Mouse (Mus musculus): ENCODE data around the gene Hpdl. TPM values are rescaled to one million over a fixed set of nuclear protein-coding genes. Genes with fewer than 3 reads are reported as not detected.

Hpdl gene
- polyA plus RNA-seq, 1 experiment from 2014 or later = 0.84 TPM

DNA sequence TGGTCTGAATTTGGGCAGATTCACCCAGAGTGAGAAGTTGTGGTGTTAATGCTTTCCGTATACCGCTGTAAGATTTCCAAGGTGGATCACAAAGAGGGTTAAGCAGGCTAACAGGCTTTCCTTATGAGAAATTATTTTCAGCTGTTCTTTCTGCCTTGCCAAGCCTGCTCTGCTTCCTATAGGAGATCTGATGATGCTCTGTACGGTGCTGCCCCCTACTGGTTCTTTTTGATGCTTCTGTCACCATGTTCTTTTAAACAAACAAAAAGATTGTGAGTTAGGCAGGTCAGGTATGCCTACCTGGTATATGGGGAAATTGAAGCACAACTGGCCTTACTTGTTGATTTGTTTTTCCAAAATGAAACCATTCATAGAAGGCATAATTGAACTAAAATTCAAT, 32.6 kb downstream of the Hpdl start:
- 9% methylated on average over 3 of the region's 3 CpGs for WGBS (ENCODE audit: insufficient replicate concordance)
- Histone ChIP-seq H3K4me2 (no peak overlapping the region), H3K4me3 (ENCODE audit: low read depth, low read length) (no peak overlapping the region), H3K27me3 (ENCODE audit: control insufficient read depth, insufficient read depth, low read length) (no peaks in the 10 kb centered on the region), H3K9ac (ENCODE audit: low read depth, low read length) (no peak overlapping the region), H3K4me1 (ENCODE audit: control insufficient read depth, insufficient read depth, low read length) (no peaks in the 10 kb centered on the region), H3K27ac (ENCODE audit: low read depth, low read length) (no peak overlapping the region), H3K9me3 (replicated peaks; ENCODE audit: control insufficient read depth, low read length) (no peaks in the 10 kb centered on the region), H3K36me3 (ENCODE audit: control insufficient read depth, insufficient read depth, low read length) (no peaks in the 10 kb centered on the region)
- no peak for ATAC-seq (replicated peaks; ENCODE audit: insufficient number of reproducible peaks, low FRiP score, low TSS enrichment)

- no peak overlapping the region for H3K4me2 ChIP-seq
- 45% methylated on average over 7 of the region's 7 CpGs for WGBS (ENCODE audit: insufficient replicate concordance)
These were observed 33.3 kb downstream of the Hpdl start for GRCm38 (mm10) chr4:116787985-116788760.

DNA sequence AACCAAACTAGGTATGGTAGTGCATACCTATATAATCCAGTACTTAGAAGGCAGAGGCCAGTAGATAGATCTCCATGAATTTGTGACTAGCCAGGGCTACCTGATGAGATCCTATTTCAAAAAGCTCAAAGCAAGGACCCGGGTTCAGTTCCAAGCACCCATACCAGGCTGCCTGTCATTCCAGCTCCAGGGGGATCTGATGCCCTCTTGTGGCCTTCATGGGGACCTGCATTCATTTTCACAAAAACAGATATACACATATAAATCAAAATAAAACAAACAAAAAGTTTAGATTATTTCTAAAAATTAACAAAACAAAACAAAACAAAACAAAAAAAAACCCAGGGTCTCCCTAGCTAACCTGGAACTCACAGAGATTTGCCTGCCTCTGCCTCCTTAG, 34.9 kb downstream of the Hpdl start:
- Histone ChIP-seq H3K4me1 (ENCODE audit: control insufficient read depth, insufficient read depth, low read length) (no peaks in the 10 kb centered on the region), H3K9me3 (replicated peaks; ENCODE audit: control insufficient read depth, low read length) (no peaks in the 10 kb centered on the region), H3K27me3 (ENCODE audit: control insufficient read depth, insufficient read depth, low read length) (no peaks in the 10 kb centered on the region), H3K9ac (ENCODE audit: low read depth, low read length) (no peak overlapping the region), H3K27ac (ENCODE audit: low read depth, low read length) (no peak overlapping the region), H3K4me3 (ENCODE audit: low read depth, low read length) (no peak overlapping the region), H3K4me2 (no peak overlapping the region), H3K36me3 (ENCODE audit: control insufficient read depth, insufficient read depth, low read length) (no peaks in the 10 kb centered on the region)
- 97% methylated on average over 1 of the region's 1 CpGs for WGBS (ENCODE audit: insufficient replicate concordance)
- no peak for ATAC-seq (replicated peaks; ENCODE audit: insufficient number of reproducible peaks, low FRiP score, low TSS enrichment)

More at GRCm38 (mm10) chr4:116787985-116788760, 33.3 kb downstream of the Hpdl start:
- Histone ChIP-seq H3K27ac (ENCODE audit: low read depth, low read length) (no peak overlapping the region), H3K36me3 (ENCODE audit: control insufficient read depth, insufficient read depth, low read length) (no peaks in the 10 kb centered on the region), H3K4me1 (ENCODE audit: control insufficient read depth, insufficient read depth, low read length) (no peaks in the 10 kb centered on the region), H3K27me3 (ENCODE audit: control insufficient read depth, insufficient read depth, low read length) (no peaks in the 10 kb centered on the region), H3K9ac (ENCODE audit: low read depth, low read length) (no peak overlapping the region), H3K9me3 (replicated peaks; ENCODE audit: control insufficient read depth, low read length) (no peaks in the 10 kb centered on the region), H3K4me3 (ENCODE audit: low read depth, low read length) (no peak overlapping the region)
- ATAC-seq (replicated peaks; ENCODE audit: insufficient number of reproducible peaks, low FRiP score, low TSS enrichment) = no peak

DNA sequence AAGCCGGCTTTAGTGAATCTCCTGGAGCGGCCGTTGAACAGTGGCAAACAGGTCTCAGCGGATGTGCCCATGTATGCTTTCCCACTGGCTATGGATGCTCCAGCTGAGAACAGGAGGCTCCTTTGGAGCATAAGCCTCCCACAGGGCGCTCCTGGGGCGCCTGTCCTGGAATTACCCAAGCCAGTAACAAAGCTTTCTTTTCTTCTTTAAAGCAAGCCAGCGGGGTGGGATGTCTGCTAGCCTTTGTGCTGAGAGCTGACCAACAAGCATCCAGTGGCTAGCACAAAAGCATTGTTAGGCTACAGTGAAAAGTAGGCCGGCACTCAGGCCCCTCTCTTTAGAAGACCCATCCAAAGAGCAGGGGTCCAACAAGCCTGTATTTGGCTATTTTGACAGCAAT, 39.3 kb downstream of the Hpdl start:
- no peak overlapping the region for H3K9ac ChIP-seq (ENCODE audit: low read depth, low read length)
- H3K27me3 ChIP-seq (ENCODE audit: control insufficient read depth, insufficient read depth, low read length) = no peaks in the 10 kb centered on the region
- H3K27ac ChIP-seq (ENCODE audit: low read depth, low read length) = no peak overlapping the region
- no peaks in the 10 kb centered on the region for H3K36me3 ChIP-seq (ENCODE audit: control insufficient read depth, insufficient read depth, low read length)
- no peaks in the 10 kb centered on the region for H3K9me3 ChIP-seq (replicated peaks; ENCODE audit: control insufficient read depth, low read length)
- no peak overlapping the region for H3K4me2 ChIP-seq
- 25% methylated on average over 8 of the region's 8 CpGs for WGBS (ENCODE audit: insufficient replicate concordance)
- no peak overlapping the region for H3K4me3 ChIP-seq (ENCODE audit: low read depth, low read length)
- ATAC-seq (replicated peaks; ENCODE audit: insufficient number of reproducible peaks, low FRiP score, low TSS enrichment) = no peak
- H3K4me1 ChIP-seq (ENCODE audit: control insufficient read depth, insufficient read depth, low read length) = no peaks in the 10 kb centered on the region

DNA sequence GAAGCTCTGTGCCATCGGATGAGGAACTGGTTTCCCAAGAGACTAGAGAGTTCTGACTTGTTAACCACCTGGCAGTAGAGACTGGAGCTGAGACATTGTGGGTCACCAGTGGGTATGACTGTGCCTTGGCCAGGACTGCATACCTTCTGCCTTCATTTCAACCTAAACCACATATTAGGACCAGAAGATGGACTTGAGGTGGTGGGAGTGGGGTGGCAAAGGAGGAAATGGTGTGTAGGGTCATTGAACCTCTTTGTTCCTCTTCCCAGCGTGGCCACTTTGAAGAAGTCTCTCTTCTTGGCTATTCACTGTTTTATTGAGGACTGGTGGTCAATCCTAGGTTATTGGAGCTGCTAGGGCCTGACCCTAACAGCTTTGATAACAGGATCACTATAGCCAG, 40.1 kb downstream of the Hpdl start:
- no peaks in the 10 kb centered on the region for H3K4me1 ChIP-seq (ENCODE audit: control insufficient read depth, insufficient read depth, low read length)
- no peaks in the 10 kb centered on the region for H3K27me3 ChIP-seq (ENCODE audit: control insufficient read depth, insufficient read depth, low read length)
- WGBS (ENCODE audit: insufficient replicate concordance) = 47% methylated on average over 2 of the region's 2 CpGs
- H3K4me2 ChIP-seq = no peak overlapping the region
- no peak overlapping the region for H3K27ac ChIP-seq (ENCODE audit: low read depth, low read length)
- ATAC-seq (replicated peaks; ENCODE audit: insufficient number of reproducible peaks, low FRiP score, low TSS enrichment) = no peak
- H3K9me3 ChIP-seq (replicated peaks; ENCODE audit: control insufficient read depth, low read length) = no peaks in the 10 kb centered on the region
- no peaks in the 10 kb centered on the region for H3K36me3 ChIP-seq (ENCODE audit: control insufficient read depth, insufficient read depth, low read length)
- H3K9ac ChIP-seq (ENCODE audit: low read depth, low read length) = no peak overlapping the region
- H3K4me3 ChIP-seq (ENCODE audit: low read depth, low read length) = no peak overlapping the region

- no peak for ATAC-seq (replicated peaks; ENCODE audit: insufficient number of reproducible peaks, low FRiP score, low TSS enrichment)
- Histone ChIP-seq H3K4me1 (ENCODE audit: control insufficient read depth, insufficient read depth, low read length) (no peaks in the 10 kb centered on the region), H3K4me3 (ENCODE audit: low read depth, low read length) (no peak overlapping the region), H3K9me3 (replicated peaks; ENCODE audit: control insufficient read depth, low read length) (no peaks in the 10 kb centered on the region), H3K4me2 (no peak overlapping the region), H3K27me3 (ENCODE audit: control insufficient read depth, insufficient read depth, low read length) (no peaks in the 10 kb centered on the region), H3K27ac (ENCODE audit: low read depth, low read length) (no peak overlapping the region), H3K9ac (ENCODE audit: low read depth, low read length) (no peak overlapping the region), H3K36me3 (ENCODE audit: control insufficient read depth, insufficient read depth, low read length) (no peaks in the 10 kb centered on the region)
- WGBS (ENCODE audit: insufficient replicate concordance) = 55% methylated on average over 2 of the region's 2 CpGs
These were observed 41.0 kb downstream of the Hpdl start for GRCm38 (mm10) chr4:116780541-116780940.

- Histone ChIP-seq H3K4me1 (ENCODE audit: control insufficient read depth, insufficient read depth, low read length) (no peaks in the 10 kb centered on the region), H3K9ac (ENCODE audit: low read depth, low read length) (no peak overlapping the region), H3K9me3 (replicated peaks; ENCODE audit: control insufficient read depth, low read length) (no peaks in the 10 kb centered on the region), H3K4me2 (no peak overlapping the region), H3K27me3 (ENCODE audit: control insufficient read depth, insufficient read depth, low read length) (no peaks in the 10 kb centered on the region), H3K27ac (ENCODE audit: low read depth, low read length) (no peak overlapping the region), H3K4me3 (ENCODE audit: low read depth, low read length) (no peak overlapping the region), H3K36me3 (ENCODE audit: control insufficient read depth, insufficient read depth, low read length) (no peaks in the 10 kb centered on the region)
- 82% methylated on average over 3 of the region's 3 CpGs for WGBS (ENCODE audit: insufficient replicate concordance)
- ATAC-seq (replicated peaks; ENCODE audit: insufficient number of reproducible peaks, low FRiP score, low TSS enrichment) = no peak
These were observed 44.4 kb downstream of the Hpdl start for GRCm38 (mm10) chr4:116777079-116777478.

- Histone ChIP-seq H3K9me3 (replicated peaks; ENCODE audit: control insufficient read depth, low read length) (no peaks in the 10 kb centered on the region), H3K36me3 (ENCODE audit: control insufficient read depth, insufficient read depth, low read length) (no peaks in the 10 kb centered on the region), H3K4me3 (ENCODE audit: low read depth, low read length) (no peak overlapping the region), H3K9ac (ENCODE audit: low read depth, low read length) (no peak overlapping the region), H3K4me2 (no peak overlapping the region), H3K27ac (ENCODE audit: low read depth, low read length) (no peak overlapping the region), H3K27me3 (ENCODE audit: control insufficient read depth, insufficient read depth, low read length) (no peaks in the 10 kb centered on the region), H3K4me1 (ENCODE audit: control insufficient read depth, insufficient read depth, low read length) (no peaks in the 10 kb centered on the region)
- ATAC-seq (replicated peaks; ENCODE audit: insufficient number of reproducible peaks, low FRiP score, low TSS enrichment) = no peak
- 79% methylated on average over 5 of the region's 5 CpGs for WGBS (ENCODE audit: insufficient replicate concordance)
These were observed 45.1 kb downstream of the Hpdl start for GRCm38 (mm10) chr4:116776391-116776790.
